Mouse (Mus musculus): ENCODE measurements around the gene Pou5f1.
"Not testable (repeated sequence)": the region's sequence is repeated elsewhere in the genome, so short reads cannot be mapped to it uniquely, and the experiment has no call there.

Gene Pou5f1

DNA sequence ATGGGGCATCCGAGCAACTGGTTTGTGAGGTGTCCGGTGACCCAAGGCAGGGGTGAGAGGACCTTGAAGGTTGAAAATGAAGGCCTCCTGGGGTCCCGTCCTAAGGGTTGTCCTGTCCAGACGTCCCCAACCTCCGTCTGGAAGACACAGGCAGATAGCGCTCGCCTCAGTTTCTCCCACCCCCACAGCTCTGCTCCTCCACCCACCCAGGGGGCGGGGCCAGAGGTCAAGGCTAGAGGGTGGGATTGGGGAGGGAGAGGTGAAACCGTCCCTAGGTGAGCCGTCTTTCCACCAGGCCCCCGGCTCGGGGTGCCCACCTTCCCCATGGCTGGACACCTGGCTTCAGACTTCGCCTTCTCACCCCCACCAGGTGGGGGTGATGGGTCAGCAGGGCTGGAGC, at the start of gene Pou5f1:
Gene Pou5f1 (plus strand): TSS at position 243 of the 400 bp plus-strand sequence.
- DNase-seq (ENCODE audit: low spot score in 2 of 2): no peak

DNA sequence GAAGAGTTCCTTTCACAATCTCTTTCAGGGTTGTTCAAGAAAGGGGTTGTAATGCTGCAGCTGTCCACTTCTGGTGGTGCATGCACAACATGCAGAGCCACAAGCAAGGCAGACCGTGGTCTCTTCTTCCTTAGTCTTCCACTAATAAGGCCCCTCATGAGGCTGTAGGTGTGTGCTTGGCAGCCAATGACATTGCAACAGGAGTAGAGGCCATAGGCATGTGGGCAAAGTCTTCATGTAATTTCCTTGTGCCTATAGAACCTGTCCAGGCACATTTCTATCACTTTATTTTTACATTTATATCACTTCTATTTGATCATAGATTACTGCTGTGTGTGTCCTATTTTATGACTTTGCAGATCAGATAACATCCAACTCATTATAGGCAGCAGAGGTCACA, 47.6 kb upstream of the Pou5f1 start:
- not testable (repeated sequence) for DNase-seq (ENCODE audit: low spot score in 2 of 2)

DNA sequence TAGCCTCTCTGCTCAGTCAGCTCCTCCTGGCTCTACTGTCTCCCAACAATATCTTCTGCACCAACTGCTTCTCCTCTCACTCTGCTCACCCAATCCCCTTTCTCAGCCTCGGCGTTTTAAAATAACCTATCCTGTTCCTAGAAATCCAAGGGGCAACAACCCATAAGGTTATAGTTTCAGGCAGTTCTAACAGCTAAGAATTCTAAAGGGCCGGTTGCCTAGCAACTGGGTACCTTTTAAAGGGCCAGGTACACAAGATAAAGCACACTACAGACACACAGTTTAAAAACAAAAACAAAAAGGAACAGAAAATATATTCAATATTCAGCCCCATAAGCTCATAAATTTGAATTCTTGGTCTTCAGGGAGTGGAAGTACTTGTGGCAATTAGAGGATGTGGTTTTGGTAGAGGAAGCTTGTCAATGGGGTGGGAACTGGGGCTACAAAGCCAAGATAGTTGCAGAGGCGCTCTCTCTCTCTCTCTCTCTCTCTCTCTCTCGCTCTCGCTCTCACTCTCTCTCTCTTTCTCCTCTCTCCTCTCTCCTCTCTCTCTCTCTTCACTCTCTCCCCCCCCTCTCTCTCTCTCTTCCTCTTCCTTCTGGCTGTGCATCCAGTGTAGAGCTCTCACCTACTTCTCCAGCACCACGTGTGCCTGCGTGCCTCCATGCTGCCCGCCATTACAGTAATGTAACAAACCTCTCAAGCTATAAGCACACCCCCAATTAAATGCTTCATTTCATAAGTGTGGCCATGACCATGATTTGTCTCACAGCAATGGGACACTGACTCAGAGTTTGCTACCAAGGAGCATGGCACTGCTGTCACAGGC, 45.1 kb upstream of the Pou5f1 start:
- DNase-seq (ENCODE audit: low spot score in 2 of 2): not testable (repeated sequence)

GRCm38 (mm10) chr17:35465651-35466050, 40.2 kb upstream of the Pou5f1 start:
- DNase-seq (ENCODE audit: low spot score in 2 of 2): not testable (repeated sequence)

- not testable (repeated sequence) for DNase-seq (ENCODE audit: low spot score in 2 of 2)
These were observed 36.9 kb upstream of the Pou5f1 start for GRCm38 (mm10) chr17:35468936-35469335.

- no peak for DNase-seq (ENCODE audit: low spot score in 2 of 2)
These were observed 35.7 kb upstream of the Pou5f1 start, which contains the start of gene H2-Q10 for GRCm38 (mm10) chr17:35469842-35470751. Gene H2-Q10, plus strand, starts transcription at chr17:35470089.

GRCm38 (mm10) chr17:35484066-35484465, 21.8 kb upstream of the Pou5f1 start:
- DNase-seq (ENCODE audit: low spot score in 2 of 2): peak in 1 of 2 experiments; percentile 22

- no peak for DNase-seq (ENCODE audit: low spot score in 2 of 2)
These were observed 20.1 kb upstream of the Pou5f1 start for GRCm38 (mm10) chr17:35485702-35486101.

GRCm38 (mm10) chr17:35486726-35487125, 19.1 kb upstream of the Pou5f1 start:
- no peak for DNase-seq (ENCODE audit: low spot score in 2 of 2)

DNA sequence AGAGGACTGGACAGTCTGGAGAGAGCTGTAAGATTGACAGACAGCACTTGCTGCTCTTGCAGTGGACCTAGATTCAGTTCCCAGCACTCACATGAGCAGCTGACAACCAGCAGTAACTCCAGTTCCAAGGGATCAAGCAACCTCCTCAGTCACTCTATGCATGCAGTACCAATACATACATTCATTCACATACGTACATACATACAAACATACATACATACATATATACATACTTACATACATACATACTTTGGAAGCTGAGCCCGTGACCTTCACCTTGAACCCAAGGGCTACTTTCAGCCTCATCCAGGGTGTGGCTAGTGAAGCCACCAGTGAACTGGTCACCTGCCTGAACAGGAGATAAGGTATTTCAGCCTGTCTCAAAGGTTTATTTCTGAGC, 17.8 kb upstream of the Pou5f1 start:
- no peak for DNase-seq (ENCODE audit: low spot score in 2 of 2)

DNA sequence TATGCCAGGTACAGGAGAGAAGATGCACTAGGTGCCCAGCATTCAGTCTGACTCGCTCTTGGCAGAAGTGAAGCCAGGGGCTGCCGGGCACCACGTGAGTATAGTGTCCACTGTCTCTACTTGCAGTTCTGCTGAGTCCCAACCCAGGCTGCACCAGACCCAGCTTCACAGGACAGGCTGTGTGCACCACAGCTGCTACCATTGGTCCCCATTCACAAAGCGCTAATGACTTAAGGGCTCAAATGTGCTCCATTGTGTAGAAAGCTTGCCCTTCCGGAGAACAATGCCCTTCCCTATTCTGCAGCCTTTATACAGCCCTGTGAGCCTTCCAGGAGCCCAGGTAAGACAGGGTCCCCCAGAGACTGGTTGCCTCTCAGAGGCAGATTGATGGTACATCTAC, 15.5 kb upstream of the Pou5f1 start:
- DNase-seq (ENCODE audit: low spot score in 2 of 2): no peak

GRCm38 (mm10) chr17:35497124-35497523, 8.7 kb upstream of the Pou5f1 start:
- DNase-seq (ENCODE audit: low spot score in 2 of 2): no peak

DNA sequence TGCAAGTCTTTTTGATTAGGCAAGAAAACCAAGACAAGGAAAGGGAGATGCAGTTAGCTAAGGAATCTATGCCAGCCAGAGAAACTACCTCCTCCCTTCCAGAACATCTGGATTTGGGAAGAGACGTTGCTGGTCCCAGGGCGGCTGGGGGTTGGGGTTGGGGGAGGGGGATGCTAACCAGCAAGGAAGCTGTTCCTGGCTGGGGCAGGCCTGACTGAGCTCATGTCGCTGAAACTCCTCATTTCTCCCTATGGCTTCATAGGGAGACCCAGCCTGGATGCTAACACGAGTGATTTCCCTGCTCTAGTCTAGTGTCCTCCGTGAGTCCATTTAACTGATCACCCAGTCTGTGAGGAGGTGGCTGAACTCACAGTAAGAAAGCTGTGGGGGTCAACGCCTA, 3.6 kb upstream of the Pou5f1 start:
- no peak for DNase-seq (ENCODE audit: low spot score in 2 of 2)

- DNase-seq (ENCODE audit: low spot score in 2 of 2): no peak
These were observed 3.1 kb upstream of the Pou5f1 start for GRCm38 (mm10) chr17:35502762-35503161.

DNA sequence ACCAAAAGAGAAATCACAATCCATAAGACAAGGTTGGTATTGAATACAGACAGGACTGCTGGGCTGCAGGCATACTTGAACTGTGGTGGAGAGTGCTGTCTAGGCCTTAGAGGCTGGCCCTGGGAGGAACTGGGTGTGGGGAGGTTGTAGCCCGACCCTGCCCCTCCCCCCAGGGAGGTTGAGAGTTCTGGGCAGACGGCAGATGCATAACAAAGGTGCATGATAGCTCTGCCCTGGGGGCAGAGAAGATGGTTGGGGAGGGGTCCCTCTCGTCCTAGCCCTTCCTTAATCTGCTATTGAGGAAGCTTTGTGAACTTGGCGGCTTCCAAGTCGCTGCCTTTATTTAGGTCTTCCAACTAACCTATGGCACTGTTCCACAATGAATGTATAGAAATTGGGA, 2.0 kb upstream of the Pou5f1 start:
- no peak for DNase-seq (ENCODE audit: low spot score in 2 of 2)

DNA sequence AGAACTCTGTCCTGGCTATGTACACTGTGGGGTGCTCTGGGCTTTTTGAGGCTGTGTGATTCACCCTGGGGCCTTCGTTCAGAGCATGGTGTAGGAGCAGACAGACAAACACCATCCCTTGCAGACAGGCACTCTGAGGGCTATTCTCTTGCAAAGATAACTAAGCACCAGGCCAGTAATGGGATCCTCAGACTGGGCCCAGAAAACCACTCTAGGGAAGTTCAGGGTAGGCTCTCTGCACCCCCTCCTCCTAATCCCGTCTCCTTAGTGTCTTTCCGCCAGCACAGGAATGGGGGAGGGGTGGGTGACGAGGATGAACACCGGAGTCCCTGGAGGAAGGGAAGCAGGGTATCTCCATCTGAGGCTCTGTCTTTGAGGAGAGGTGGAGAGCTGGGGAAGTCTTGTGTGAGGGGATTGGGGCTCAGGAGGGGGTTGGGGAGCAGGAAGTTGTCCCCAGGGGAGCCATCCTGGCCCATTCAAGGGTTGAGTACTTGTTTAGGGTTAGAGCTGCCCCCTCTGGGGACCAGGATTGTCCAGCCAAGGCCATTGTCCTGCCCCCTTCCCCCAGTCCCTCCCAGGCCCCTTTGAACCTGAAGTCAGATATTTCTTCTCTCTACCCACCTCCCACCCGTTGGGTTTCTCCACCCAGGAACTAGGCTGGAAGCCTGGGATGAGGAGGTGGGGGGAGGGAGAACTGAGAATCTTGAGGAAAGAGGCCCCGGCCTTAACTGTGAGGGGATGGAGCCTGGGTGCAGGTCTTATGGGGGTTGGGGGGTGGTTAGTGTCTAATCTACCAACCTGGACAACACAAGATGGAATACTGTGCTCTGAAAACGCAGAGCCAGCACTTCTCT, 963 bp upstream of the Pou5f1 start:
- DNase-seq (ENCODE audit: low spot score in 2 of 2): no peak

DNA sequence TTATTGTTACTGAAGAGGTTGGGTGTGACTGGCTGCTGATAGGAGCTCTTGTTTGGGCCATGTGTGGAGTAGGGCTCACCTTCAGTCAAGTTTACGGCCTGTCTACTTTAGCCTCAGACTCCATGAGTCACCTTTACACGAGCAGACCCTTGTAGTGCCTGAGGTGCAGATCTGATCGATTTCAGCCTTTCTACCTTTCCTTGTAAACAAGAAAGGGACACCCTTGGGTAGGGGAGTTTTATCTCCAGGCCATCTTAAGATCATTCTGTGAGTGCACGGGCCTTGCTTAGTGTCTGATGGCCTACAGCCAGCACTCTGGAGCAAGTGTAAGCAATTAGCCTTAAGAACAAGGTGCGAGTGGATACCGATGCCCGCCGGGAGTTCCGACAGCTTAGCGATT, 1.1 kb downstream of the Pou5f1 start:
- no peak for DNase-seq (ENCODE audit: low spot score in 2 of 2)

GRCm38 (mm10) chr17:35507556-35508260, 1.9 kb downstream of the Pou5f1 start:
- no peak for DNase-seq (ENCODE audit: low spot score in 2 of 2)

- DNase-seq (ENCODE audit: low spot score in 2 of 2): not testable (repeated sequence)
These were observed 2.5 kb downstream of the Pou5f1 start for GRCm38 (mm10) chr17:35508279-35508678.

DNA sequence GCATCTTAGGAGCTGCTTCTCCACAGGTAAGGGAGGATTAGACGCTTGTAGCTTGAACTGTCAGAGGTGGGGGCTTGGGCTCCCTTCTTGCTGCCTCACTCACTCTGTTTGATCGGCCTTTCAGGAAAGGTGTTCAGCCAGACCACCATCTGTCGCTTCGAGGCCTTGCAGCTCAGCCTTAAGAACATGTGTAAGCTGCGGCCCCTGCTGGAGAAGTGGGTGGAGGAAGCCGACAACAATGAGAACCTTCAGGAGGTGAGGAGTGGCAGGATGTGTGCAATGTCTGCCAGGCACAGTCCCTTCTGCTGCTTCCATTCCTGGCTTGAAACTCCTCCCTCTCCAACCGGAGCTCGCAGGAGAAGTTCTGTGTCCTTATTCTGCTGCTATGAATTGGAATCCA, 3.5 kb downstream of the Pou5f1 start:
- DNase-seq (ENCODE audit: low spot score in 2 of 2): no peak

All from heart, adult 9 months (tissue).